Mouse (Mus musculus): ENCODE measurements around the gene Fer. TPM values are rescaled to one million over a fixed set of nuclear protein-coding genes. Genes with fewer than 3 reads are reported as not detected.

Gene Fer
- total RNA-seq, 2 experiments from 2014 or later, result 10.0 to 10.3 TPM

DNA sequence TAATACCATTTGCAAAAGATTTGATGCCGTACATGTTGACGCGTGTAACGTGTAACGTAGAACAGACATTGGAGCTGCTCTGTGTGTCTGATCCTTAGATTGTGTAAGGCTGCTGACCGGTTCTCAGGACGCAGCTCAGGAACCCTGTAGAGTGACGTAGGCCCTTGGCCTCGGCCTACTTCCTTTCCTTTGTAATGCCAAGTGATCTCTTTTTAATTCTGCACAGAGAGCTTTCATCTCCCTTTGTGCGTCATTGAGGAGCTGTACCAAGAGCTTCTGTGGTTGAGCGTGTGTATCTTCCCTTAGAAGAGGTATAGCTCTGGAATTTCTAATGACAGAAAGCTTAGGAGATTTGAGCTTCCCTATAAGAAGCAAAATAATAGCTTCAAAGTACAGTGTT, 190.8 kb downstream of the Fer start:
- DNase-seq, result no peak
- intact Hi-C loops (cut with DNase I), result no loop called here

DNA sequence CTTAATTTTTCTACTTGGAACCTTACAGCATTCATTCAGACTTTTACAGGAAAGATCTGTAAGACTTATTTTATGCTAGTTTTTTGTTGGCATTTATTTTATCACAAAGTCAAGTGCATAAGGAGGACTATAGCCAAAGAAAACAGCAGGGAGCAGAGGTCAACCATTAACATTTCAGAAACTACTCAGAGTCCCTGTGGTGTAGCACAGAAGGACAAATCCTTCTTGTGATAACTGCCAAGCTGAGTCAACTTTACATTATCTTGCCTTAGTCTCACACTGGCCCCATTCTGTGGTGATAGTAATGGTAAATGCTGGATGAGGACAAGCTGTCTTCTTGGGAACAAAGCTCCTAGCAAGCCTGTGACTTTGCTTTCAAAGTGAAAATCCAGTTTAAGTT, 197.7 kb downstream of the Fer start:
- DNase-seq, result no peak
- intact Hi-C loops (cut with DNase I), result no loop called here

DNA sequence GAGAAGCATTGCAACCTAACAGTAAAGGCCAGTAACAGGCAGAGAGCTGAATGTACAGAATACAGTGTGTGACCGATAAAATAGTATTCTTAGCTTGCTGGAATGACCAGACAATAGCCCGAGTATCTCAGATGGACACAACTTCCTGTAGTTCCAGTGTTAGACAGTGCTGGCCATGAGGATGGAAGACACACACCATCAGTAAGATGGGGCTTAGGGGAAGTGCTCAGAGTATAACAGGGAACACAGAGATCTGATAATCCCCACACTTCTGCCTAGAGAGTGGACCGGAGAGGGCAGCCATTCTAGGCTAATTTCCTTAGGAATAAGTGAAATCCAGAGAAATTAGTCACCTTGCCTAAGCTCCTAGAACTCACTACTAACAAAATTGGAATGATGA, 202.4 kb downstream of the Fer start:
- intact Hi-C loops (cut with DNase I), result no loop called here
- no peak for DNase-seq

DNA sequence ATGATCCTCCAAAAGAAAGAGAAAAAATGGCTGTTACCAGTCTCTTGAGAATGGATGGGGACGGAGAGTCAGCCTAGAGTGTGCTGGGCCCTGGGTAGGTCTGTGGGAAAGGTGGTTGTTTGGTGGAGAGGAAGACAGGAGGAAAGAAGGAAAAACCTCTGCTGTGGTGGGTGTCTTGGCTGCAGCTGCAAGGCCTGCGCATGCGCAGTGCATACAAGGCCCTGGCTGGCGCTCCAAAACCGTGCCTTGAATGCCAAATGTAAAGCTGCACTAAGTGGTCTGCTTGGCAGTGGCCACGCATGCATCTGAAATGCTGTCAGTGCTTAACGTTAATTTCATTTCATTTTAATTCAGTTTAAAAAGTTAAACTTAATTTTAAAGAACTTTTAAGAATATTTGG, 214.5 kb downstream of the Fer start:
- DNase-seq, result no peak
- intact Hi-C loops (cut with DNase I), result no loop called here

DNA sequence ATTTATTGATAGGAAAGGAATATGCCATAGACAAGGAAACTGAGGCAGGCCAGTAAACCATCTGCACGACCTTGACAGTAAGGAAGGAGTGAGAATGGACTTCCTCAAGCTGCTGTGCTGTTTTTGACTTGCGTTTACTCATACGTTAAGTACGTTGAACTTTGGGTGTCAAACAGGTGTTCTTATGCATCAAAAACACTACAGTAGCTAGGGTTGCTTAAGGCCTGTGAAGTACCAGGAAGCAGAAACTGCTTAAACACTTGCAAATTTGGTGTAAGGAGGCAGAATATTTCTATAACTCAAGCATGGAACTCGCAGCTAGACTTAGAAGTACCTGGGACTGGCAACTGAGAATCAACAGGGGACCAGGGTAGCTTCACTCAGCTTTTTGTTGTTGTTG, 221.9 kb downstream of the Fer start:
- no peak for DNase-seq
- intact Hi-C loops (cut with DNase I), result no loop called here

DNA sequence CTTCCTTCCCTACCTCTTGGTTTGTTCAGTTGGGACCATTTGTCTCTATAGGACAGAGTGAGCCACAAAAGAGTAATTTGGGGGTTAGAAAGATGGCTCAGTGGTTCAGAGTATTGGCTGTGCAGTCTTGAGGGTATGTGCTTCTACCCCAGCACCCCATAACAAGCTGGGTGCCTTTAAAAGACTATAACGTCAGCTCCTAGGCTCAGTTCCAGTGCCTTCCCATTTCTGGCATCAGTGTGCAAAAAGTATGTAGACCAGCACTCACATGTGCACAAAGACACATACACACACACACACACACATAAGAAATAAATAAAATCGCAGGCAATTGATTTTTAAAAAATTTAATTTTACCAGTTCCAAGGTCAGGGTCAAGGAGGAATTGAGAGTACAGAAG, 222.6 kb downstream of the Fer start:
- intact Hi-C loops (cut with DNase I), result no loop called here
- no peak for DNase-seq

DNA sequence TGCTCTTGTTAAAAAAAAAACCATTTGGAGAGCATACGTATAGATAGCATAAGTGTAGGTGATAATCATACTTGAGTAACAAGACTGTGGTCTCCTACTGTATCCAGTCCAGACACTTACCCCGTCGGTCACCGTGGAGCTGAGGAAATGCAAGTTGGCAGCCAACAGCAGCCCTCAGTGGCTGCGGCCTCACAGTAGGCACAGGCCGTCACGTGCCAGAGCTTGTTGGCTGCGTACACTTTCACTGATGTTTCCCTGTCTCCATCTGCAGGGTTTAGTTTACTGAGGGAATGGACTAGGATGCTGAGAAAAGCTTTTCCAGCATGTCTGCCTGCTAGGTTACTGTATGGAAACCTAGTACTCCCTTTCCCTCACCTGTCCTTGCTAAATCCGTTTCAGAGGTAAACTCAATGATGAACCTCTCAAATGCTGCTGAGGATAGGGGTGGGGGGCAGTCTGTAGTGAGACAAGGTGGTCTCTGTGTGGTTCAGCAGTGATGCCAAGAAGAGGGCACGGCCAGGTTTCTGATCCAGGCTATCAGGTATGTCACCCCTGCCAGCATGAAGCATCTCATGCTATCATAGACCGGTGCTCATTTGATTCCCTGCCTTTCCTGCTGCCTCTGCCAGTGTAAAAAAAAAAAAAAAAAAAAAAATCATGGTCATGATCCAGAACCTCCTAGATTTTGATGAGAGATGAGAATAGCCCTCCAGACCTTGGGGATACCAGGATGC, 224.2 kb downstream of the Fer start:
- DNase-seq, result no peak
- intact Hi-C loops (cut with DNase I), result no loop called here

DNA sequence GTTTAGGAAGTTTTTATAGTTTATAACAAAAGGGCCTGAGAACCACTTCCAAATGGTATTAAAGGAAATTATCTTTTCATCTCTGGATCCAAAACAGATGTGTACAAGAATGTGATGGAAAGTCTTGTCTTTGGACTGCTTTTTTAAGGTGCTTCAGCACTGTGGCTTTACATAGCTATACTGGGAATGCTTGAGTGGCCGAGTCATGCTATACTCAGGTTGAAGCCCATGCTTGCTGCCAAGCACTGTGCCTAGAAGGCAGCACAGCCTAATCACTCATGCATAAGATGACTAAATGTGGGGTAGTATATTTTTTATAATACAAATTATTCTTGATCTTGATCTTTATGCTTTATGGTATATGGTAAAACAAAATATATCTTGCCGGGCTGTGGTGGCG, 225.0 kb downstream of the Fer start:
- intact Hi-C loops (cut with DNase I), result no loop called here
- no peak for DNase-seq

DNA sequence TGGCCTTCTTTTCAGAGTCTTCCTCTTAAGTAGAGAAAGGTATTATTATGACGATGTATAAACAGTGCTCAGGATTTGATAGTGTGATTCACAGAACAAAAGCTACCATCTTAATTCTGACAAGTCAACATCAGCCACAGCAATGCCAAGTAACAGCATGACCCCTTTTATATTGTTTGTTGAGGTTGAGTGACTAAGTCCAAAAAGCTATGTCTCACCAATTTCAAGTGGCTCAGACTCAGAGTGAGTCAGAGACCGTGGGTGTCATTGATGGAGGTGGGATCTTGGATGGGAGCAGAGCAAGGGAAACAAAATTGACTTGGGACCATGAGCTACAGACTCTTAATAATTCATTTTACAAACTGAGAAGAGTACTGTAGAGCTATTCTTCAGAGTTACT, 230.9 kb downstream of the Fer start:
- no peak for DNase-seq
- intact Hi-C loops (cut with DNase I), result no loop called here

DNA sequence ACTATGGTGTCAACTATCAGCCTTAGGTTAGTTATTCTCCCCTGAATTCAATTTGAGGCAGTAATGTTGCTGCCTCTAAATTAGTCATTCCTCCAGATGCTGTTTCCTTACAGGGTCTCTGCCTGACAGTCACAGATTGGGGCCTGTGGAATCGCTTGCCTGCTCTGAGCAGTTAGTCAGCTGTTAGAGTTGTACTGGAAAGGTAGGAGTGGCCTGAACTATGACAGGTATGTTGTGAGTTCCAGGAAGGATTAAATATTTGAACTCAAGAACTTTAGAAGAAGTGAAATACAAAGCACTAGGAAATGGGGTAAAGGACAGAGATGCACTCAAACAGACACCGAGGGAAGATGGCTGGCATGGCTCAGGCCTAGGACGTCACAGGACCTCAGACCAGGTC, 233.9 kb downstream of the Fer start:
- intact Hi-C loops (cut with DNase I), result no loop called here

DNA sequence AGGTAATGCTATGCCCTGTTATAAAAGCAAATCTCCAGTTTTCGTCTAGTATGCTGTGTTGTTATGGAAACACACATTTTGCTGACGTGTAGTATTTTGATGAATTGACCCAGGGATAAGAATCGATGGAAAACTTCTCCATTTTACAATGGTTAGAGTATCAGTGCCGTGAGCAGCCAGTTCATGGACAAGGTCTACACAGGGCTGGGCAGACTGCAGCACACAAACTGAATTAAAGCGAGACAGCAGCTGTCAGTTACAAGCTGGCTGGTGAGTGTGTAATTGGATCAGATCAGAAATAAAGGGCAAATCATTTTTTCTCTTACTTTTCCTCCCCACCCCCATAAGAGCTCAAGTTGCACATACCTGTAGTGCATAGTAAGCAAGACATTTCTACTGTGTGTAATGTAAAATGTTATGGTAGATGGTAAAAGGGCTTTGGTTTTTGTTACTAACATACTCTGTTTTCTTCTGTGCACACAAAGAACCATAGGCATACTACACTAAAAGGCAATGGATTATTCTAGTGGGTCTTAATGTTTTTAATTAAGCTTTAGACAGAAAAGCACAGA, 235.0 kb downstream of the Fer start:
- no peak for DNase-seq
- intact Hi-C loops (cut with DNase I), result no loop called here

More for the DNA sequence above, 233.9 kb downstream of the Fer start:
- DNase-seq, result no peak

DNA sequence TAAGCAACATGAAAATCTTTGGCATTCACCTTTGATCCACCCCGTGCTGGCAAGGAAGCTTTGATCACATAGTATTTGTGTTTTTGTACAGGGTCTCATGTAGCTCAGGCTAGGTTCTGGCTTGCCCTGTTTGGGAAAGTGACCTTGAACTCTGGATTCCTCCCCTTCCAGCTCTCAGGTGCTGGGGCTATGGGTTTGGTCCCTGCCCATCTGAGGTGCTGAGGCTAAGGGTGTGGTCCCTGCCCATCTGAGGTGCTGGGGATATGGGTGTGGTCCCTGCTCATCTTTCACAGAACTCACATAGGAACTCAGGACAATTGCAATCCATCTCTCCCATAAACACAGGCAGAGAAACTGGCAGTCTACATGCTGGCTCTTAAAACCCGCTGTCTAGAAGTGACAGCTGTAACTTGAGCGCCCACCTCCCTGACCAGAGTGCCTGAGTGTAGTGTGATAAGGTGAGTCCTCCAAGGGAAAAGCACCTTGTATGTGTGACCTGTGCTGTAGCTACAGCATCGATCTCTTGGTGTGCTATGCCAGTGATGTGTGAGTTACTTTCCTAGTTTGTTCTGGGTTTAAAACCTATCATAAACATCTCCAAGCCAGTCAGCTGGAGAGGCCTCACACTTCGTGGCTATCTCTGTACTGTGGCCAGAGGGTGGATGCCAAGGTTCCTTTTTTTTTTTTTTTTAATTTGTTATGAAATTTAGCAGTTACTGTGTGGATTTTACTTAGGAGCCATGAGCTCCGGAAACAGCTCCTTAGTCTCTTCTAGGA, 236.7 kb downstream of the Fer start:
- intact Hi-C loops (cut with DNase I), result no loop called here
- no peak for DNase-seq

DNA sequence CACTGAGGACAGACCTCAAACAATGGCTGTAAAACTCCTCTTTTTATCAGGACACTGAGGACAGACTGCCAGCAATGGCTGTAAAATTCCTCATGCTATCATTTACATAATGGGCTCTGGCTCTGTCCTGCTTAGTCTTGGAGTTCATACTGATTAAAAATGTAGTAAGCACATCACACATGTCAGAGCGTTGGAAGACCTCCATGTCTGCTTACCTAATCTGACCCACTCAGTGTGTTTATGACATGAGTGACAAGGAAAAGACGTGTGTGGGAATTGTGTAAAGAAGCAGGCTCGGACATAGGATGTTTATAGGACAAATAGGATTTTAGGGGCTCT, 237.3 kb downstream of the Fer start:
- DNase-seq, result no peak
- intact Hi-C loops (cut with DNase I), result no loop called here

DNA sequence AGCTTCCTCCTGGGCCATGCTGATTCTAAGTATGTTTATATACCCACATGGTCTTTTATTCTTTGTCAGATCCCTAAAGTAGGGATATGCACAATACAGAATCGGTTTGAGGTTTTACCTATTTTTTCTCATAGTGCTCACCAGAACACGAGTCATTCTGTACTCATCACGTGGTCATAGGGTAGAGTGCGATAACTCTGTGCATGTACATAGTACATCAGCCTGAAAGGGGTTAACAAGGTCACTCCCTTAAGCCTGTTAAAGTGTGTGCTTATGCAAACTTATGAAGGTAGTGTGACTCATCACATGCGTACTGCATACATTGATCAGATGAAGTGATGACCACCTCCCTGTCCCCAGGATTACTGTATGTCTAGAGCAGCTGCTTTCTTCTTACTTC, 245.9 kb downstream of the Fer start:
- intact Hi-C loops (cut with DNase I), result no loop called here
- DNase-seq, result no peak

DNA sequence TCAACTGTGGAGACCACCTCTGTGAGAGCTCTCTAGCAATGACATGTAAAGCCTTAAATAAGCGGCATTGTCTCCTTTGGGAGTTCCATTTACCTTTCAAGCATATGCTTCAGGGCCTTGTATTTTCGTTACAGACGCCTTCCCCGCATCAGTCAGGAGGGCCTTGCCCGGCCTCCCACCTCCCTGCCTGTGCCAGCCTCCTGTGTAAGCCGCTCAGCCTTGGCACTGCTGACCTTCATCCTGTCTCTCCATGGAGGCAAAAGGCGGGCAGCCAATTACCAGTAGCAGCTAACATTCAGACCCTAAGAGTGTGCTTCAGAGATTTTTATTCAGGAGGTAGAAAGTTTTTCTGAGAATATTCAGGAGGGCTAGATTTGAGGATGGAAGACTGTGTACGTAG, 247.0 kb downstream of the Fer start:
- DNase-seq, result no peak

DNA sequence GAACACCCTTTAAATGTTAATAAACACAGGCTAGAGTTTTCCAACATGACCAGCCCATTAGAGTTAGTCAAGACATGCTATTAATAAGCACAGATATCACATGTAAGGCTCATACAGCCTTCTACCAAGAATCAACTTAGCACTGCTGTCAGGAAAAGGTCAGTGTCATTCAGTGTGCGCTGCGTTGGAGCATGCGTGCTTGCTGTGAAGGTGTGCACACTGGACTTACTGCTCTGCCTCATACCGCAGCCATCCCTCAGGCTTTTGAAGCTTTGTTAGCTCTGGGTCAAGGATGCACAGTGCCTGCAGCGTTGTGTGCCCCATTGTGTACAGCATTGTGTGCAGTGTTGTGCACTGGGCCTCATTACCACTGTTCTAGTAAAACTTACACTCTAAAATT, 250.8 kb downstream of the Fer start:
- DNase-seq, result no peak
- intact Hi-C loops (cut with DNase I), result no loop called here

More for the DNA sequence above, 247.0 kb downstream of the Fer start:
- intact Hi-C loops (cut with DNase I), result no loop called here

DNA sequence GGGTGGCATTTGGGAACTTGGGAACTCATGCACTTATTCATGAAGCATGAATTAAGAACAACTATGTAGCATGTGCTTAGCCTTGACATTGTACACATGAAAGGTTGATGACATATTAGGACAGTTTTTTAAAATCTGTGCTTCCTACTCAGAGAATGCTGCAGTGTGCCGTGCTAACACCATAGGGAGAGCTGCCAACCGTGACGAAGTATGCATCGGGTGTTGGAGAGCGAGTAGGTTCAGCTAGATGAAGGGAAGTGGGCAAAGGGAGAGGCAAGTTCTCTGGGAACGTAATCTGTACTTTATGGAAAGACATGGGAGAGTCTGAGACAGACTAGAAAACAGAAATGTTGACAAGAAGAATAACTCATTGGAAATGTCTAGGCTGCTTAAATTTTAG, 253.9 kb downstream of the Fer start:
- no peak for DNase-seq

DNA sequence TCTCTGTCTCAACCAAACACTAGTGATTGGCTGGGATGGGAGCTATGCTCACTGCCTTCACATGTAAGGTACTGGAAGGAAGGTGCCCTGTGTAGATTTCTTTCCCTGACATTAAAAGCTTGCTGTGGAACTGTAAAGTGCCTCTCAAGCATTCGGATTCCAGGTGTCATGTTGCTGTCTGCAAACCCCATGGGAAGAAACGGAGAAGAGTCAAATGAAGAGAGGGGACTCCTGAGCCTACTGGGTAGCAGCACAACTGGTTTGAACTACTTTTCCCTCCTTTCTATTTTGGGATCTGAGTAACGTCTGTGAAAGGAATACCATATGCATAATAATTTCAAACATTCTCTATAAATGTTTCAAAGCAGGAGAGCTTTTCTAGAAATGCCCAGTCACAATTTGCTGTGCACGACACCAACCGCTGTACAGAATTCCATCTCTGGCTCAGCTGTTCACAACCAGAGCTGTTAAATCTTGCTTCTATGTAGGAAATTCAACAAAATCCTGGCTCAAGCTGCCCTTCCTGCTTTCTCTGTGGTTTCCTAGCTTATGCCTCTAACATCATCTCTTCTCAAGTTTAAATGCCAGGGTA, 256.9 kb downstream of the Fer start:
- no peak for DNase-seq
- intact Hi-C loops (cut with DNase I), result no loop called here

More for the DNA sequence above, 253.9 kb downstream of the Fer start:
- intact Hi-C loops (cut with DNase I), result no loop called here

DNA sequence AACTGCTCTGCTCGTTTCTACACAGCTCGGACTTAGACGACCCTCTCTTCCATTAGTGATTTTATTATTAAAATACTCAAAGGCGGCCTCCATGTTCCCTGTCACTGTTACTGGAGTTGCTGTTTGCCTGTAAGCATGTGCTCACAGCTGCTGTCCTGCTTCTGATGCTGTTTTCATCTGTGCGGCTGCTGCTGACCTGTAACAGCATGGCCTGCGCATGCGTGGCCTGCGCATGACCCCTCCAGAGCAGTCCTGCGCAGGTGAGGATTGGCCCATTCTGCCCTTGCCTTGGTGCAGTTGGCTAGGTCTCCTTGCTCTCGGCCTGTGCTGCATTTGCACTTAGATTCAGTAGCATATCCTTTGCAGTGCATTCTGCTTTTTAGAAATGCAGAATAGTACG, 259.7 kb downstream of the Fer start:
- intact Hi-C loops (cut with DNase I), result no loop called here
- no peak for DNase-seq

DNA sequence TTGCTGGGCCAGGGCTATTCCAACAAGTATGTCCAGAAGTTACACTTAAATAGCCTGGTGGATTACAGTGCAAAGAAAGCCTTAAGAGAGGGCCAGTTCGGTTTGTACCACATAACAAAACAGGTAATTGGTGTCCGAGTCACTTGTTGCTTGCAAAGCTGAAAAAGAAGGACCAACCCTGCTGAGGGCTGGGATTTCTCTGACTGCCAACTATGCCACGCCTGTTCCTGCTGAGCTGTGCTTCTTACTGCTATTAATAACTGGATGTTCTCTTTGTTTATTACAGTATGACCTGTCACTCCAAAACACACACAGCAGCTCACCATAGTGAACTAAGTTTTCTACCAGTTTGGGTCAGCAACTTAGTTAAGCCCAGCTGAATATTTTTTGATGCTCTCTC, 260.9 kb downstream of the Fer start:
- DNase-seq, result peak in 1 of 2 experiments; percentile 24

DNA sequence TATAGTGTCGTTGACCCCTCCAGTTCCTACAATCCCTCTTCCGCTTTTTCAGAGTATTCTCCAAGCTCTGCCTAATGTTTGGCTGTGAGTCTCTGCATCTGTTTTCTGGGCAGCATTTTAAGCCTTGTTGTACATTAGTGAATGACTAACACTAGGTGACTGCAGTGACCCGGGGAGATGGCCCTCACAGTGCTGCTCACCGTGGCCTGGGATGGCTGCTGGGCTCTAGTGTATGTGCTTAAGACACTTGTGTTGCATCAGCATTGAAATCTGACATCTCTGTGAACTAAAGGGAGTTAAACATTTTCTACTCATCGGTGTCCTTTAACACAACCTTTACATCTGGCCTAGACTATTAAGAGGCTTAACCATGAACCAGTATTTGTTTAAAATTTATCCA, 264.0 kb downstream of the Fer start:
- intact Hi-C loops (cut with DNase I), result no loop called here
- no peak for DNase-seq

More for the DNA sequence above, 260.9 kb downstream of the Fer start:
- intact Hi-C loops (cut with DNase I), result no loop called here

DNA sequence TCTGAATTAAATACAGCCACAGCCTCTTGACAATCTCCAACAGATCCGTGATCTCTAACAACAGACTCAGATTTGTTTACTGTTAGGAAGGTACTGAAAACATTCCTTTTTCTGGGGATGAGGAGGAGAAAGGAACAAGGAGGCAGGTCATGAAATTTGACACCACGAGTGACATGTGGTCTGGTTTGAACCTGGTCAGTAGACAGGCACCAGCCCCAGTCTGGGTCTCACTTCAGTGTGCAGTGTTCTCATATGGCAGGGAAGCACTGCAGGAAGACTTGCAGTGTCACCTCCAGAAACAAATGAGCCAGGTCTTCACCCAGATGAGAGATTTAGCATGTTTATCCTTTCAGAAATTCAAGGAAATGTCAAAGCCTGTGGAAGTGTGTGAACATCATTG, 266.9 kb downstream of the Fer start:
- DNase-seq, result no peak
- intact Hi-C loops (cut with DNase I), result no loop called here
